Mouse (Mus musculus) c-Kit-positive CD71-positive TER-119-negative erythroid progenitor cells, embryonic 14.5 days (primary cell): Measurements from ENCODE around the gene Mta1.

ENCODE experiments used
- DNase-seq: peaks from one replicate; pipeline ENCODE4 v3.0.0-alpha.2; 2013; ENCODE audit warnings: low read depth

Mta1 gene

DNA sequence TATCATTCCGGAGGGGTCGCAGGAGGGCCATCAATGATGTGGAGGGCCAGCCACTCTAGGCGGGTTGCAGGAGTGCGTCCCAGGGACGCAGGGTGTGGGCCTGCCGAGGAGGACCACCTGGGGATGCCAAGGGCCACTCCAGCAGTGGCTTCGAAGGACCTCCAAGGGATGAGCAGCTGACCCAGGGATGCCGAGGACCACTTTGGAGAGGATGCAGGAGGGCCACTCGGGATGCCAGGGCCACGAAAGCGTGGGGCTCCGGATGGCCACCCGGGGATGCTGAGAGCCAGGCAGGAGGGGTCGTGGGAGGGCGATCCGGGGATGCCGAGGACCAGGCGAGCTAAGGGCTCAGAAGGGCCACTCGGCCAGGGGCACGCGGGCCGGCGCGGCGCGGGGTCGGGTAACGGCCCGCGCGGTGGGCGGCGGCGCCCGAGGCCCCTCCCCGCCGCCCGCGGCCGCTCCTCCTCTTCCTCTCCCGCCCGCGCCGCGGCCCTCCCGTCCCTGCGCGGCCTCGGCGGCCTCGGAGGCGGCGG, at the start of gene Mta1:
Gene Mta1 (plus strand): TSS at position 530 of the 533 bp plus-strand sequence.
- no peak for DNase-seq

DNA sequence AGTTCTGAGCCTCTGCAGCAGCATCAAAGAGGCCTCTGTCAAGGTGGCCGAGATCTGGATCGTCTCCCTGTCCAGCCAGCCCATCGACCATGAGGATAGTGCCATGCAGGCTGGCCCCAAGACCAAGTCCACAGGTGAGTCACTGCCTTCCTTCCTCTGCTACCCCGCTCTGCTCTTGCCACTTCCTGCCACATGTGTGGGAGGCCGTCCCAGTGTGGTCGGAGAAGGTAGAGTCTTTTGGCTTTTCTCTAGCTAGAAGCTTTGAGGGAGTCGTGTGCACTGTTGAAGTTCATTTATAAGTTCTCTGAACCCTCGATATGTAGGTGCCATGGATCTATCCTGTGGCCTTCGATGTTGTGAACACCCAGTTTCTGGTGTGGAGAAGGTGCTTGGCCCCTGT, 48.2 kb upstream of the Mta1 start:
- no peak for DNase-seq

DNA sequence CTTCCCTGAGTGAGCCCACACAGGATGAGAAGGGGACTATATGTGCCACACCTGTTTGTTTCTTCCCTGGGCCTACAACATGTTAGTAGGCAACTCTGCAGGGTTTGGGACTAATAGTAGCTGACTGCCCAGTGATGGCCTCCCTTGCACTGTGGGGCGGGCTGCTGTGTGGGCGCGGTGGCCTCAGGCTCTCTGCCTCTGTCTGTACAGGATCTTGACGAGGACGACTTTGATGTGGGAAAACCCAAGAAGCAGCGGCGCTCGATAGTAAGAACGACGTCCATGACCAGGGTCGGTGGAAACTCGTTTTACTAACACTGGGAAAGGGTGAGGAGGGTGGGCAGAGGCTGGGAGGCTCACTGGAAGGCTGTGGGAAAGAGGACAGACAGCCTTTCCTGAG, 47.4 kb upstream of the Mta1 start:
- DNase-seq: no peak

DNA sequence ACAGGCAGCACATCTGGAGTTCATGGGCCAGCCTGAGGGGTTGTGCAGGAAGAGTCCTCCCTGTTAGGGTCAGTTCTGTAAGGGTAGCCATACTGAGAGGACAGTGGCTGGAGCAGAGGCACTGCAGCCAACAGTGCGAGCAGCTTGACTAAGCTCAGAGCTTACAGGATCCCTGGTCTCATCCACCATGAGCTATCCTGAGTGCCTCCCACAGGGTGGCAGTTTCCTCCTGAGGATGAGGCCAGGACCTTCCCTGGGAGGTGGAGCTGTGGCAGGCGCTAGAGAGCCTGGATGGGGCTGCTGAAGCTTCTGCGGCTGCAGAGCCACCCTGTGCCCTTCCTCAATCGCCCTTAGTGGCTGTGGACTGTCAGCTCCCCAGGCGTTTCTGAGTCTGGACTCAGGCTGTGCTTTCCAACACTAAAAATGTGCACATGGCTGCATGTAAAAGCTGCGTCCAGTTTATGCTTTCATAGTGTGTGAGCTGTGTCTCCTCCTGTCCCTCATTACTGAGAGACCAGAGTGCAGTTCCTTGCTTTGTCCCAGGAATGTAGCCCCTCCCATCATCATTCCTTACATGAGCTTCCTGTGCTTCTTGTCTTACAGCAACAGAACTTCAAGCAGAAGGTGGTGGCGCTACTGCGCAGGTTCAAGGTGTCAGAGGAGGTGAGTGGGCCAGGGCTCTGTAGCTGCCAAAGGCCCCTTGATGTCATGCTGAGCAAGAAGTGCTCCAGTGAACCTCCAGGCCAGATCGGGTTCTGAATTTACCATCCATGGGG, 46.3 kb upstream of the Mta1 start:
- DNase-seq: no peak

DNA sequence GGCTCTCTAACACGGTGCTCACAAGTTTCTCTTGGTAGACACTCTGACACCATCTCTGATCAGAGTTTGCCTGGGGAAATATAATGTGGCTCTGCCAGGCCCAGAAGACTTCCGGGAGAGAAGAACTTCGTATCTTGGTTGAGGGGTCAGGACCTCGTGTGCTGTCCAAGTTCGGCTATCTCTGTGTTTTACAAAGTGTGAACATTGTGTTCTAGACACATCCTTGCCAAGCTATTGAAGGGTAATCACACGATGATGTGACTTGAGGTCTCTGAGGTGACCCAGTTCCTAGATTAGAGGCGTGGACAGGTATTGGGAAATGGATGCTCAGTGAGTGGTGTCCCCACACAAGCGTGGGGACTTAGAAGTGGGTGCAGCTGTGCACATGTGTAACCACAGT, 42.0 kb upstream of the Mta1 start:
- DNase-seq: no peak

DNA sequence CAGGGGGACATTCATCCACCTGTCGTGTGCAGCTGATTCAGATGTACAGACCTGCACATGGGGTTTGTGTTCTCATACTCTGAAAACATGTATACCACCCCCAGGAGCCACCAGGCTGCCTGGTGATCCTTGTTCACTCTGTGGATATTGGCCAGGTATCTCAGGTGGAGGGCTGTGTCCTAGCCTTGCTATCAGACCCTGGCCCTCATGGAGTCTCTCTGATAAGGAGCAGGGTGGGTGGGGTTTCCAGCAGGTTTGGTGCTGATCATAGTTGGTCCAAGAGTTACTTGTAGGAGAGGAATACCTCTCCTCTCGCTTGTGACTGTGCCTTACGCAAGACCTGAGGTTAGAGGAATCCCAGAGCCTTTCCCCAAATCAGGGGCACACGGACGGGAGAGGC, 37.9 kb upstream of the Mta1 start:
- no peak for DNase-seq

DNA sequence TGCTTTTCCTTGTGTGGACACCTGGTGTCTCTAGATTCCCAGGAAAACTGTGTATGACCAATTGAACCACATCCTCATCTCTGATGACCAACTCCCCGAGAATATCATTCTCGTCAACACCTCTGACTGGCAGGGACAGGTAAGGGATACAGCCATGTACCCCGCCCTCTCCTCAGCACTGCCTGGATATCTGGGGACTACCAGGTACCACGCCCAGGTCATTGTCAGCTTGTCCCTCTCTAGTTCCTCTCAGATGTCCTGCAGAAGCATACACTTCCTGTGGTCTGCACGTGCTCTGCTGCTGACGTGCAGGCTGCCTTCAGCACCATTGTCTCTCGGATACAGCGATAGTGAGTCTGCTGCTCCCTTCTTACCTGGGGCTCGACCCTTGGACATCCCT, 36.5 kb upstream of the Mta1 start:
- no peak for DNase-seq

DNA sequence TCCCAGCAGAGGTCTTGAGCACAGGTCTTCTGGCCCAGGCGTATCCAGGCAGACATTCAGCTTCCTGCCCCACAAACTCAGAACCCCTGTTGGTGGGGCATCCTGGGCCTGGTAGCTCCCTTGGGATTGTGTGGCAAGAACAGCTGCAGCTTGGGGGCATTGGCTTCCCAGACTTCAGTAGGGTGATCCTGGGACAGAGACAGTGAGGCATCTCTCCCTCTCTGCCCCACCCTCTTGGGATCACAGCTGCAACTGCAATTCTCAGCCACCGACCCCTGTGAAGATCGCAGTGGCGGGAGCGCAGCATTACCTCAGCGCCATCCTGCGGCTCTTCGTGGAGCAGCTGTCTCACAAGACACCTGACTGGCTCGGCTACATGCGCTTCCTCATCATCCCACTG, 35.9 kb upstream of the Mta1 start:
- no peak for DNase-seq

DNA sequence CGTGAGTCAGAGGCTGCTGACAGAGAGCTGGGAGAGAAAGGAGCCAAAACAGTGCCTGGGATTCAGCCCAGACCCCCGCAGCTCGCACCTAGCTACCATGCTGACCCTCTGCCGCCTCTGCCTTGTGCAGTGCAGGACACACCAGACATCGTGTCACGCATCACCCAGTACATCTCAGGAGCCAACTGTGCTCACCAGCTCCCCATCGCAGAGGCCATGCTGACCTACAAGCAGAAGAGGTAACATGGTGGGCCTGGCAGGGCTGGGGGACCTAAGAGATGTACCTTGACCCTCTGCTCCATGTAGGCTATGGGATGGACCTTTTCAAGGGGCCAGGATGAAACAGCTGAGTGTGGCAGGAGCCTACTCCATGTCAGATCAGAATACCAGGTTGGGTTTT, 34.4 kb upstream of the Mta1 start:
- DNase-seq: no peak

DNA sequence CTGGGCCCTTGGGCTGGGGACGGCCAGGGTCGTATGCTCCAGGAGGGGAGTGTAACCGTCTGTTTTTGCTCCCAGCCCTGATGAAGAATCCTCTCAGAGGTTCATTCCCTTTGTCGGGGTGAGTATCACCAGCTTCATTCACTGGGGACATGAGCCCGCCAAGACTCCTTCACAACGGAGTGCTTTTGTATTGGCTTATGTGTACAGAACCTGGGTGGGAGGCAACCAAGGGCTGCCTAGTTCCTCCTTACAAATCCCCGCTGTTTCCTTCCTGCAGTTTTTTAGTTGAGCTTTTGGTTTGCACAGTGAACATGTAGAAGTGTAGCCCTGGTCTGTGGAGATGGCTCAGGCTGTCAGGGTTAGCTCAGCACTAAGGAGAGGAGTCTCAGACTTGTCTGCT, 30.1 kb upstream of the Mta1 start:
- no peak for DNase-seq

DNA sequence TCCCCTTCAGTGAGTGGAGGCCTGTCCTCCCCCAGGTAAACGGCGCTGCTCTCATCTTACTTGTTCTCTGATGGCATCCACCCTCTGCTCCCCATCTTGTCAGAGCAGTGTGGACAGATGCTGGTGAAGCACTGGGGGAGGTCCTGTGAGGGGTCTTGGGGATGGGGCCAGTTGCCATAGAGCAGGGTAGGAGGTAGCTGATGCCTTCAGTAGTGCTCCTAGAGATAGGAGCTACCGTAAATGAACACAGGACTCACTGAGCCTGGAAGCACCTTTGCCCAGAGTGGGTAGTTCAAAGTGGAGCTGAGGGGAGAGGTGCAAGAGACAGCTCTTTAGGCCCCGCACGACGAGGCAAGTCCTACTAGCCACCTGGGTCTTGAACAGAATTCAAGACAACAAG, 28.7 kb upstream of the Mta1 start:
- DNase-seq: no peak

DNA sequence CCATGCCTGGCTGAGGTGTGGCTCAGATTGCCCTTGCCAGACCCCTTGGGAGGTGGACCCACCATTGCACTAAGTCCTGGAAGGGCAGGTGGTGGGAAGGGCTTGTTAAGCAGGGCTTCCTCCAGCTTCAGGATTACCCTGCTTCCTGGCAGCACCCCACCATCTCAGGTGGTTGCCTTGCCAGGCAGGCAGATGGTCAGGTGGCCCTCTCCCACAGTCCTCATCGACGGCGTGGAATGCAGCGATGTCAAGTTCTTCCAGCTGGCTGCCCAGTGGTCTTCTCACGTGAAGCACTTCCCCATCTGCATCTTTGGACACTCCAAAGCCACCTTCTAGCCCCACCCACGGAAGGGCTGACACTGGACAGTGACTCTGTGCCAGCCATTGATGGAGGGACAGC, 26.8 kb upstream of the Mta1 start:
- no peak for DNase-seq

DNA sequence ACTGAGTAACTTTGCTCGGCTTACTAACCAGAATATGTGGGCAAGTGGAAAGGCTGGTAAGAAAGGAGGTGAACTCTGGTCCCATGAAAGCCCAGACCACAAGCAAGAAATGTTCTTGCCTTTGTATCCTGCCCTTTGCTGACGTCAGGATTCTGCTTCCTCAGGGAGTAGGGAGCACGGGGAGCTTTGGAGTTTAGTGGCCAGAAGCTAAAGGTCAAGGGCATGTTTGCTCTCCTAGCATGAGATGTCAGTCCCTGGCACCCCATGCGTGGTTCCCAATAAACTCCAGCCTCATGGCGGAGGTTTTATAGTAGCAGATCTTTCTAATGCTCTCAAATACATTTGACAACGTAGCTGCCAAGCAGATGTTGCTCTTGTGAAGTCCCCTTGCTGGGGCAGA, 26.3 kb upstream of the Mta1 start:
- DNase-seq: no peak

DNA sequence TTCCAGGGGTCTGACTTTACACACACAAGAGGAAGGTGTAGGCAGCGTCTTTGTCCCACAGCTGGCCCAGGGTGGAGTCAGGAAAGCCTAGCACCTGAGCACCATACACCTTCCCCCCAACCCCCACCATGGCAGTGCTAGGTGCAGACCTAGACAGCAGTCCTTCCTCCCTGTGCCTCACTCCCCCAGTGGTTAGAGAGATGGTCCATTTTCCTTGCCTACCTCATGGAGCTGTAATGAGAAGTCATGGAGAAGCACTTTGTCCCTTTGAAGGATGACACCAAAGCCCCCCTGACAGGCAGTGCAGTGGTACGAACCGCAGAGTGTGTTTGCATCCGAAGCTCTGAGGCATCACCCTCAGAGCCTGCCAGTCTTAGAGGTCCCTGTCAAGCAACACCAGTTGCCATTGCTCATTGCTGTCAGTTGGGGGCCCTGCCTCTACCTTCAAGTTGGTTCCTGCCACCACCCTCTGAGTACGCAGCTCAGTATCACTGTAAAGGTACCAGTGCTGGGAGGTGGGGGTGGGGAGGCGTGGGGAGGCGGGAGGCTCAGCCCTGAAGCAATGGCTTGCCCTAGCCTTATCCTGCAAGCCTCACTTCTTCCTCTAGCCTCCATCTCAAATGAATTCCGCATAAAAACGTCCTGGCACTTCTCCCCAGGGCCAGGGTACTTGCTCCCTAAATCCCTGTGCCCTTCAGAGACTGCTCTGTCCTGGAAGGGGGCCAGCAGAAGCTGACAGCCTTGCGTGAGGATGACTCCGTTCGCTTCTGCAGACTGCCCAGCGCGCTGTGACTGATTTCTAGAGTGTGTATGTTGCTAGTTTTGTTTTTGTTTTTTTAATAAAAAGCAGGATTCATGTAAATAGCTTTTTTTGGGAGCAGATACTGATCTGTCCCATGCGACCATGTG, 24.4 kb upstream of the Mta1 start:
- DNase-seq: peak; percentile 9

DNA sequence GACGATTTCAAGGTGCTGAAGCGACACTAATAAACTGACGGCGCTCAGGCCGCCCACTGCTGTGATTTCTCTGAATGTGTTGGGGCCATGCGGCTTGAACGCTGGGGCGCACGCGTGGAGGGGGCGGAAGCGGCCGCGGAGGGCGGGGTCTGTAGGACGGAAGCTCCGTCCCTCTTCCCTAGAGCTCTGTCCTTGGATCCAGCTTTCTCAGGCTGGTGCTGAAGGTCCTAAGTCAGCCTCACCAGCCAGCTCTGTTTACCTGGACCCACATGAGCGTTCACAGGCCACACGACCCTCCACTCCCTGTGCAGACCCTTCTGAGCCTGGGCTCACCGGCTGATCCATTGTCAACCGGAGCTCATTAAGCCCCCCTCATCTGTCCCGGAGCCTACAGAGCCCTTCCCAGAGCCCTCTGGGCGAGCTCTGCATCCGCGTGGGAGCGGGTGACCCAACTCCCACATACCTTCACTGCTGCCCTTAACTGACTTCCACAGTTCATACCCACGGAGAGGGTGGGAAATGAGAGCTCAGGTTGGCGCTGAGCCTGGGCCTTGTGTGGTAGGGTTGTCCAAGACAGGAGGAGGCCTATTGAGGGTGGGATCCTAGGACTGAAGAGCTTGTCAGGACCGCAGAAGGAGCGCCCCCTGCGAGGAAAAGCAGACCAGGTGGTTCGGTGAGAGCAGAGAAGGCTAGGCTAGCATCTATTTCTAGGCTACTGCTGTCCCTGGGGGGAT, 23.6 kb upstream of the Mta1 start, which contains the start of gene Tex22:
Gene Tex22 (plus strand): TSS at position 174 of the 734 bp plus-strand sequence.
- DNase-seq: peak; percentile 56

DNA sequence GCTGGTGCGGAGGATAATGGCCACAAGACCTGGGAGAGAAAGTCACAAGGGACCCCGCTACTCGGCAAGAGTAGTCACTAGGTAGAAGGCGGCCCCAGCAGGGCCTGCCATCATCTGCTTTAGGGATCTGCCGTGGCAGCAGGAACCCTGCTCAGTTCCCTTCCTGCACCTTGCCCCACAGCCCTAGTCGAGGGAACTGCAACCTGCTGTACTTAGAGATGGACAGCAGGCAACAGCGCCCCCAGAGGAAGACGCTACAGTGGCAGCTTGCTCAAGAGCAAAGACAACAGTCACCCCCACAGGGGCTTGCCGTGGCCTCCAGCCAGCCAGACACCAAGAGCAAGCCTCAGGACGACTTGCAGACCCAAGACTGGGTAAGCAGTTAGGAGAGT, 23.0 kb upstream of the Mta1 start:
- peak; percentile 79 for DNase-seq

DNA sequence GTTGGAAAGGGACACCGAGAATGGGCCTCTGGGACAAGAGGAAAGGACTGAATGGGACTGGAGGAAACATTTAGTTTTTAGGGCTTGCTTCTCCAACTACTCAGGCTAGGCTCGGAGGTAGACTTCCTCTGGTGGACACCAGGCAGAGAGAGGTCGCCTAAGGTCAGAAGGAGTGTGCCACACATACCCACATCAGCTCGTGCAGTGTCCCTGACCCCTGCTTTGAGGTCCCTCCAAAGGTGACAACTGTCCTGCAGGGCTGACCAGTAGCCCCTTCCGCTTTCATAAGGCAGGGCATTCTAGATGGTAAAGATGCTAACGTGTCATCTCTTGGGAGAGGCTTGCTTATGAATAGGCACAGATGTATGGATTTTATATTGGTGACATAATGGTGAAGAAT, 22.6 kb upstream of the Mta1 start:
- DNase-seq: no peak

DNA sequence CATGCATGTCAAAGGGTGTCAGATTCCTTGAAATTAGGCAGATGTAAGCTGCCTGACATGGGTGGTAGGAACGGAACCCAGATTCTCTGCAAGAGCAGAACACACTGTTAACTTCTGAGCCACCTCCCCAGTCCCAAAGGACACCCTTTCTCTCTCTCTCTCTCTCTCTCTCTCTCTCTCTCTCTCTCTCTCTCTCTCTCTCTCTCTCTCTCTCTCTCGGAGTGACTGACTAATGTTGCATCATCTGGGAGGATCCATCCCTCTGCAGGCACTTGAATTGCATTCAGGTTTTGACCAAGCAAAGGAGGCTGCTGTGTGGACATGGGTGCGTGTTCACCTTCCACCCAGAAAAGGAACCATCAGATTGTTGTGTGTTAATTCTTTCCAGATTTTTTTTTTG, 10.8 kb upstream of the Mta1 start:
- no peak for DNase-seq

DNA sequence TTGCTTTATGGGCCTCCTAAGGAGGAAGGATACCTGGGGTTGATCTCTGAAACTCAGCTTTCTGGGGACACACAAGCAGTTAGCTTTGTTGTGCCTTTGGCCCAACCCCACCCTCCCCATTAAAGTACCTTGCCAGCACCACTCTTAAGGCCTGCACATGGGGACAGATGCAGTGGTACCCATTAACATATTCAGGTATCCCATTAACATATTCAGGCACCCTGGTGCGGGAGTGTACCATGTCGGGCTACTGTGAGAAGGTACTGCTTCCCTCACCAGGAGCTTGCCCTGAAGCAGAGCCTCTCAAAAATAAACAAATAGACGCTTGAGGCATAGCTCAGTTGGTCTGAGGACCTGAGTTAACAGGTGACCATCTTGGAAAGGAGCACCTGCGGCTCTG, 10.1 kb upstream of the Mta1 start:
- no peak for DNase-seq

DNA sequence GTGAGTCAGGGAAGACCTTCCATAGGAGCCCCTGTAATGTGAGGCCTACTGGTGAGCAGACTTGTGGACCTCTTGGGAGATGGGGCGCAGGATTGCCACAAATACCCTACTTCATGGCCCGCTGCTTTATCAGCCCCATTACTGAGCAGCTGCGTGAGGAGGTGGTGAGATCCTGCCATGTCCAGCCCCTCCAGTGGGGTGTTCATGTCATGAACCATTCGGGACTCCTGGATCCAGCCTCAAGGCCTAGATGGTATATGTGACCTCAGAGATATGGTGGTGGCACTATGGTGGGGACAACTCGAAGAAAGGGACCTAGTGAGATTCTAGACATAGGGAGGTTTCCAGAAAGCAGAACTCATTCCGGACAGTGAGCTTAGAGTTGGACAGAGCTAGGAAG, 9.0 kb upstream of the Mta1 start:
- DNase-seq: no peak

DNA sequence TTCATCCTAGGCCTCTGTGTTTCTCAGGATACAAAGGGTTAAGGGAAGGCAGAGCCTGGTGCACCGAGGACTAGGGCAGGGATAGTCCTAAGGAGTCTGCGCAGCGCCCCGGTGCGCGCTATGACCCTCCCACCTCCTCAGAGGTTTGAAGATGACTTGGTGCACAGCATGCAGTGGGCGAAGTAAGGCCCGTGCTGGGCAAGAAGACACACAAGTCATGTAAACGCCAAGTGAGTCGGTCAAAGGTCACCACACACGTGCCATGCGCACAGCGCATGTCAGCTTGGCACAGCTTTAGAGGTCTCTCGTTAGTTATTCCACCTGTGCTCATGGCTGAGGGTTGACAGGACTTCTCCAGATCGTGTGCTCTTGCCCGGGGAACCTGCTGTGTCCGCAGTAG, 8.0 kb upstream of the Mta1 start:
- DNase-seq: no peak

DNA sequence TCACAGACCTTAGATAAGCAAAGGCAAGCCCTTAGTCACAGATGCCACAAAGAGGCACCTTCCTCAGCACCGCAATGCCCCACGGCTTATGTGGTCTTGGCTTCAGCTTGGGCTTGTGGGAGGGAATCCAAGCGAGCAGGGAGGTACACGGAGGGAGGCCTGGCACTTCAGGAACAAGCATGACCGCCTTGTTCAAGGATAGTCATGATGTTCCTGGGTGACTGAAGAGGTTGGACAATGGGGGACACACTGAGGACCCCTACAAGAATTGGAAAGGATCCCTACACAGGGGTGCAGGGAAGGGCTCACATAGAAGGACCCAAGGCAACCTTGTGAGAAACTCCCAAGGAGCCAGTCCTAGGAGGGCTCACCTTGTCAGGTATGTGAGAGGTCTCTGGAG, 1.0 kb upstream of the Mta1 start:
- DNase-seq: no peak
